Mouse (Mus musculus): ENCODE data around the gene Spaca4. TPM values are rescaled to one million over a fixed set of nuclear protein-coding genes. Genes with fewer than 3 reads are reported as not detected.

Gene Spaca4
- 0.29 and 0.37 TPM in 2 replicates for polyA plus RNA-seq (2012; rRNA removed; ENCODE audit: low replicate concordance)

DNA sequence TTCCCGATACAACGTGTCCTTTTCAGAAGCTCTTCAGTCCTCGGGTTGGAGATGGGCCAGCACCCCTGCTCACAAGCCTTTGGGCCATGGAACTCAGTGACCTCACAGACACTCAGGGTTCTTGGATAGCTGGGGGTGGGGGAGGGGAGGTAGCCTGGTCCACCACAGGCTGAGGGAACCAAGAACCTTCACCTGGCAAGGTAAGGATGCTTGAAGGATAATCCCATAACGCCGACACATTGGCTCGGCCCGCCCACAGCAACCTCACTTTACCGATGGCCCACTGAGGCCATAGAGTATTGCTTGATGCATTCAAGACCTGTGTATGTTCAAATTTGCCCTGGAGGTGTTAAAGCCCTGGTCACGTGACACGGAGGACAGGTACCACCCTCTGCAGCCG, at the start of gene Spaca4:
Gene Spaca4 (minus strand): TSS at position 101 of the 400 bp plus-strand sequence.

GRCm38 (mm10) chr7:45720413-45721233, 5.0 kb downstream of the Spaca4 start, which contains the start of gene Fam83e:
Fam83e (plus strand) TSS chr7:45721212.

DNA sequence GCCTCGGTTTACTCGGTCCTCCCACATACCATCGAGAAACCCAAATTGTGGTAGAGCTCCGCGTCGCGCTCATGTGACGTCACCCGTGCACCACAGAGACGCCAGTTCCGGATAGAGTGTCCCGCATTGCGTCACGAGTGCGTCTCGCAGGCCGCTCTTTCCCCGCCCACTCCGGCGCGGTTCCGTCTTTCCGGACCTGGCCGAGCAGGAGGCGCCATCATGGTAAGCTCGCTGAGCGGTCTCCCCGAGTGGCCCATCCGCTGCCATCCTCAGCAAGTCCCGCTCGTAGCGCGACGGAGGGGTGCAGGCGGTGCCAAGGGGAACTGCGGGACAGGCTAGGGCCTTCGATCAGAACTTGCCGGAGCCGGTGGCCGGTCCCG, 7.7 kb downstream of the Spaca4 start, which contains the start of gene Sphk2:
Gene Sphk2 (minus strand): TSS at position 85 of the 380 bp plus-strand sequence.

GRCm38 (mm10) chr7:45715090-45715708, 10.4 kb downstream of the Spaca4 start, which contains the start of gene Rpl18:
Rpl18 (plus strand) TSS chr7:45715457.

GRCm38 (mm10) chr7:45704730-45705442, 20.7 kb downstream of the Spaca4 start, which contains the start of gene Dbp:
Dbp (plus strand) TSS chr7:45705088.

GRCm38 (mm10) chr7:45699523-45700141, 26.0 kb downstream of the Spaca4 start, which contains the start of gene Car11:
Car11 (plus strand) TSS chr7:45699843.

GRCm38 (mm10) chr7:45693921-45694591, 31.6 kb downstream of the Spaca4 start, which contains the start of gene Sec1:
Sec1 (minus strand) TSS chr7:45694402.

DNA sequence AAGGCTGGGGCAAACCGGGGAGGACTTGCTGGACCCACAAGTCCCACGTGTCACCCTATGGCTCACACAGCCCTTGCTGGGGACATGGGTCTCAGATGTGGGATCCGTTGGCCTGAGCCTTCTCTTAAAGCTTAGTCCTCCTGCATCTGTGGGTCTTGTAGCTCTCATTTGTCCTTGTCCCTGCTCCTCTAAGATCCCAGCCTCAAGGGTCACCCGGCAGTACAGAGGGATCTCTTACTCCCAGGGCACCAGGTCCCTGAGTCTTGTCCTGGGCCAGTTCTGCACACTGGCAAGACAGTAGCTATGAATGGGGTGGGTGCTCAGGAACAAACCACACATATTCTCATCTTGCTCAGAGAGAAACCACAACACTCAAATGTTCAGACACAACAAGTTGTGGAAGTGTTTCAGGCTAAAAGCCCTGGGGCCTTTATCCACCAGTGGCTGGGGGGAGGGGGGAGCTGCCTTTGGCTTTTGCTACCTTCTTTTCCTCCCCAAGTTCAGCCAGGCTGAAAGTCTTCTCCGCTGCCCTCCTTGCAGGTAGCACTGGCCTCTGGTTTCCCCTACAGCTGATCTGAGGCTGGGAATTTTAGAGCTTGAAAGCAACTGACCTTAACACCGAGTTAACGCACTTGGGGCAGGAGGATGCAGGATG, 42.1 kb downstream of the Spaca4 start, which contains the start of gene Ntn5:
Gene Ntn5 (plus strand): TSS at position 627 of the 655 bp plus-strand sequence.

Other genes with a start within 250 kb of the Spaca4 start
- gene Tulp2, start 243.9 kb downstream of the Spaca4 start, polyA plus RNA-seq (2012; rRNA removed; ENCODE audit: low replicate concordance): 0.16 TPM in 1 of 2 replicates, not detected in the other
- gene Gm45808, start 239.0 kb downstream of the Spaca4 start, polyA plus RNA-seq (2012; rRNA removed; ENCODE audit: low replicate concordance): 10.3 TPM in 1 of 2 replicates, not detected in the other
- 15.8 and 23.4 TPM in 2 replicates for gene Dhdh, start 237.0 kb downstream of the Spaca4 start, polyA plus RNA-seq (2012; rRNA removed; ENCODE audit: low replicate concordance)
- 431 and 432 TPM in 2 replicates for gene Nucb1, start 215.4 kb downstream of the Spaca4 start, polyA plus RNA-seq (2012; rRNA removed; ENCODE audit: low replicate concordance)
- 34.6 and 48.5 TPM in 2 replicates for gene Ppp1r15a, start 199.5 kb downstream of the Spaca4 start, polyA plus RNA-seq (2012; rRNA removed; ENCODE audit: low replicate concordance)
- gene Plekha4, start 199.5 kb downstream of the Spaca4 start, polyA plus RNA-seq (2012; rRNA removed; ENCODE audit: low replicate concordance): 29.9 and 34.7 TPM in 2 replicates
- 4.9 and 5.8 TPM in 2 replicates for gene Hsd17b14, start 170.9 kb downstream of the Spaca4 start, polyA plus RNA-seq (2012; rRNA removed; ENCODE audit: low replicate concordance)
- gene Bcat2, start 155.7 kb downstream of the Spaca4 start, polyA plus RNA-seq (2012; rRNA removed; ENCODE audit: low replicate concordance): 142 and 145 TPM in 2 replicates
- gene Fgf21, start 110.3 kb downstream of the Spaca4 start, polyA plus RNA-seq (2012; rRNA removed; ENCODE audit: low replicate concordance): 0.67 and 0.88 TPM in 2 replicates
- 0.12 and 0.72 TPM in 2 replicates for gene Fut1, start 108.5 kb downstream of the Spaca4 start, polyA plus RNA-seq (2012; rRNA removed; ENCODE audit: low replicate concordance)
- 0.49 and 0.54 TPM in 2 replicates for gene Izumo1, start 104.0 kb downstream of the Spaca4 start, polyA plus RNA-seq (2012; rRNA removed; ENCODE audit: low replicate concordance)
- 32.4 and 54.6 TPM in 2 replicates for gene Rasip1, start 98.3 kb downstream of the Spaca4 start, polyA plus RNA-seq (2012; rRNA removed; ENCODE audit: low replicate concordance)
- gene Mamstr, start 85.8 kb downstream of the Spaca4 start, polyA plus RNA-seq (2012; rRNA removed; ENCODE audit: low replicate concordance): 5.6 and 22.3 TPM in 2 replicates
- 0.16 and 1.4 TPM in 2 replicates for gene Fut2, start 59.4 kb downstream of the Spaca4 start, polyA plus RNA-seq (2012; rRNA removed; ENCODE audit: low replicate concordance)
- gene Ntn5, start 41.8 kb downstream of the Spaca4 start, polyA plus RNA-seq (2012; rRNA removed; ENCODE audit: low replicate concordance): 0.72 and 2.4 TPM in 2 replicates
- 0.72 and 0.76 TPM in 2 replicates for gene Sec1, start 31.4 kb downstream of the Spaca4 start, polyA plus RNA-seq (2012; rRNA removed; ENCODE audit: low replicate concordance)
- gene Car11, start 26.0 kb downstream of the Spaca4 start, polyA plus RNA-seq (2012; rRNA removed; ENCODE audit: low replicate concordance): 14.2 and 17.5 TPM in 2 replicates
- 57.0 and 110 TPM in 2 replicates for gene Dbp, start 20.7 kb downstream of the Spaca4 start, polyA plus RNA-seq (2012; rRNA removed; ENCODE audit: low replicate concordance)
- 1,150 and 1,812 TPM in 2 replicates for gene Rpl18, start 10.4 kb downstream of the Spaca4 start, polyA plus RNA-seq (2012; rRNA removed; ENCODE audit: low replicate concordance)
- gene Sphk2, start 7.8 kb downstream of the Spaca4 start, polyA plus RNA-seq (2012; rRNA removed; ENCODE audit: low replicate concordance): 50.2 and 90.3 TPM in 2 replicates
- 1.9 and 3.4 TPM in 2 replicates for gene Fam83e, start 4.6 kb downstream of the Spaca4 start, polyA plus RNA-seq (2012; rRNA removed; ENCODE audit: low replicate concordance)
- gene Lmtk3, start 57.9 kb upstream of the Spaca4 start, polyA plus RNA-seq (2012; rRNA removed; ENCODE audit: low replicate concordance): 3.9 and 7.3 TPM in 2 replicates
- gene Sult2b1, start 58.9 kb upstream of the Spaca4 start, polyA plus RNA-seq (2012; rRNA removed; ENCODE audit: low replicate concordance): 2.4 and 4.2 TPM in 2 replicates
- 30.1 and 42.3 TPM in 2 replicates for gene Cyth2, start 88.8 kb upstream of the Spaca4 start, polyA plus RNA-seq (2012; rRNA removed; ENCODE audit: low replicate concordance)
- gene Kcnj14, start 99.0 kb upstream of the Spaca4 start, polyA plus RNA-seq (2012; rRNA removed; ENCODE audit: low replicate concordance): 4.8 and 9.6 TPM in 2 replicates
- gene Grwd1, start 105.1 kb upstream of the Spaca4 start, polyA plus RNA-seq (2012; rRNA removed; ENCODE audit: low replicate concordance): 14.9 and 20.4 TPM in 2 replicates
- gene Kdelr1, start 147.0 kb upstream of the Spaca4 start, polyA plus RNA-seq (2012; rRNA removed; ENCODE audit: low replicate concordance): 193 and 506 TPM in 2 replicates
- gene Grin2d, start 152.6 kb upstream of the Spaca4 start, polyA plus RNA-seq (2012; rRNA removed; ENCODE audit: low replicate concordance): 1.3 and 3.6 TPM in 2 replicates
- gene Syngr4, start 170.9 kb upstream of the Spaca4 start, polyA plus RNA-seq (2012; rRNA removed; ENCODE audit: low replicate concordance): 0.26 TPM in 1 of 2 replicates, not detected in the other
- 138 and 156 TPM in 2 replicates for gene Tmem143, start 171.1 kb upstream of the Spaca4 start, polyA plus RNA-seq (2012; rRNA removed; ENCODE audit: low replicate concordance)
- gene Emp3, start 195.6 kb upstream of the Spaca4 start, polyA plus RNA-seq (2012; rRNA removed; ENCODE audit: low replicate concordance): 335 and 341 TPM in 2 replicates
- 2.7 and 4.8 TPM in 2 replicates for gene Ccdc114, start 198.3 kb upstream of the Spaca4 start, polyA plus RNA-seq (2012; rRNA removed; ENCODE audit: low replicate concordance)